Mouse (Mus musculus): ENCODE measurements around the gene Cdhr3.

- TF ChIP-seq GATA1 (IDR thresholded peaks at IDR 0.05; ENCODE audit: borderline replicate concordance, low read length) (no peak), FLI1 (IDR thresholded peaks at IDR 0.05; ENCODE audit: low read length) (no peak)
Observed at GRCm38 (mm10) chr12:33076309-33076708, 16.4 kb downstream of the Cdhr3 start.

Measured in megakaryocyte, embryonic 14.5 days (primary cell).